Comparison of ENCODE assay signal across 26 mouse cellular contexts in the genomic region with DNA sequence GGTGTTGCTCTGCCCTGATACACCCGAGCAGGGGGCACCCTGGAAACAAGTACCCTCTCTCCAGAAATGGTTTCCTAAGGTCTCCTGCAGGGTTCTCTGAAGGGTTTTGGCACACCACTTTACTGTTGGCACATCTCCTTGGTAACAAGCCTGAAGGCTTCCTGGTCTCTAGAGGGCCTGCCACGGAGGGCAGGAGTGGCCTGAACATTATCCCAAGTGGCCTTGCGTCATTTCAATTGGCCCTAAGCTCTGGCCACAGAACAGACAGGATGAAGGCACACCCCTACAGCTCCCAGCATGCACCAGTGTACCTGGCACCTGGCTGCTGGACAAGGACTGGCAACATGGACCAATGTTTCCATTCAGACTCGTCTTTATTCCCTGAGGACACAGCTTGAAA. TPM values are rescaled to one million over a fixed set of nuclear protein-coding genes. Genes with fewer than 3 reads are reported as not detected.
A peak's percentile ranks its signal among the peaks of the same experiment; 100 is the strongest.
DNase-seq lines count a peak whose midpoint lies in the region; ATAC-seq and TF ChIP-seq lines count a peak whose summit lies in the region.
"Had no signal": no experiment of that assay in that cellular context is flagged by ENCODE, and none has a peak within 500 bp of the region (broad histone marks: within the 10 kb centered on the region; RNA-seq: fewer than 3 reads in every experiment).

No protein-coding gene starts in this region.

- H3K4me3 ChIP-seq in kidney, adult 2 months (ENCODE audit: insufficient read depth, low read depth, low read length), result no peak overlapping the region
- H3K4me3 ChIP-seq in kidney, embryonic 16.5 days (ENCODE audit: low read length), result no peak overlapping the region
- no peak overlapping the region for H3K4me3 ChIP-seq in lung, adult 2 months (replicated peaks; ENCODE audit: extremely low read depth, low read depth, low read length)
- H3K4me3 ChIP-seq: embryonic facial prominence, embryonic 15.5 days; heart, embryonic 13.5 days; hindbrain, embryonic 12.5 days; left cerebral cortex, adult 2 months; limb, embryonic 15.5 days; midbrain, embryonic 13.5 days; neural tube, embryonic 13.5 days; stomach, embryonic 15.5 days had no signal

- no peak overlapping the region for H3K9ac ChIP-seq in kidney, embryonic 16.5 days (replicated peaks; ENCODE audit: low read length)
- H3K9ac ChIP-seq: embryonic facial prominence, embryonic 15.5 days; heart, embryonic 13.5 days; hindbrain, embryonic 12.5 days; limb, embryonic 15.5 days; midbrain, embryonic 13.5 days; neural tube, embryonic 13.5 days; stomach, embryonic 15.5 days had no signal

- no peaks in the 10 kb centered on the region for H3K27me3 ChIP-seq in kidney, adult 2 months (replicated peaks; ENCODE audit: control insufficient read depth, insufficient read depth, low read length)
- H3K27me3 ChIP-seq in kidney, embryonic 16.5 days (ENCODE audit: insufficient read depth, low read length), result no peaks in the 10 kb centered on the region
- H3K27me3 ChIP-seq: embryonic facial prominence, embryonic 15.5 days; heart, embryonic 13.5 days; hindbrain, embryonic 12.5 days; limb, embryonic 15.5 days; midbrain, embryonic 13.5 days; neural tube, embryonic 13.5 days; stomach, embryonic 15.5 days had no signal

- no peak for TF ChIP-seq POLR2A in kidney, adult 2 months (IDR thresholded peaks at IDR 0.05; ENCODE audit: low read depth, low read length)
- TF ChIP-seq POLR2A in lung, adult 2 months (IDR thresholded peaks at IDR 0.05; ENCODE audit: borderline replicate concordance, extremely low read depth, low read depth, low read length), result no peak; the same call in 1 of the 2 replicates

- ATAC-seq in kidney, embryonic 16.5 days (ENCODE audit: low FRiP score, low TSS enrichment), result no peak
- ATAC-seq: forebrain, embryonic 14.5 days; intestine, postnatal 0 days; midbrain, embryonic 13.5 days had no signal

- H3K9me3 ChIP-seq in kidney, embryonic 16.5 days (ENCODE audit: low read length), result no peaks in the 10 kb centered on the region
- H3K9me3 ChIP-seq: embryonic facial prominence, embryonic 15.5 days; heart, embryonic 13.5 days; hindbrain, embryonic 12.5 days; limb, embryonic 15.5 days; midbrain, embryonic 13.5 days; neural tube, embryonic 13.5 days; stomach, embryonic 15.5 days had no signal

- TF ChIP-seq CTCF in kidney, adult 2 months (conservative IDR thresholded peaks at IDR 0.05; ENCODE audit: insufficient read depth, insufficient read length, low read depth, low read length), result no peak
- TF ChIP-seq CTCF in lung, adult 2 months (IDR thresholded peaks at IDR 0.05; ENCODE audit: insufficient read depth, low read length), result no peak

- WGBS in kidney, adult 2 months, result 80% methylated on average over 4 of the region's 4 CpGs
- 84% methylated on average over 4 of the region's 4 CpGs for WGBS in kidney, embryonic 16.5 days
- WGBS in lung, adult 2 months, result 62% methylated on average over 4 of the region's 4 CpGs

- no peak overlapping the region for H3K27ac ChIP-seq in kidney, adult 2 months (ENCODE audit: insufficient read depth, low read depth, low read length)
- H3K27ac ChIP-seq in kidney, embryonic 16.5 days (ENCODE audit: low read length), result no peak overlapping the region
- H3K27ac ChIP-seq: embryonic facial prominence, embryonic 15.5 days; heart, embryonic 13.5 days; hindbrain, embryonic 12.5 days; kidney, postnatal 0 days; left cerebral cortex, adult 2 months; limb, embryonic 15.5 days; midbrain, embryonic 13.5 days; neural tube, embryonic 13.5 days; stomach, embryonic 15.5 days had no signal

- H3K36me3 ChIP-seq in kidney, adult 2 months (ENCODE audit: control insufficient read depth, insufficient read depth, low read length), result no peaks in the 10 kb centered on the region
- H3K36me3 ChIP-seq in kidney, embryonic 16.5 days (ENCODE audit: insufficient read depth, low read length), result no peaks in the 10 kb centered on the region
- H3K36me3 ChIP-seq: embryonic facial prominence, embryonic 15.5 days; heart, embryonic 13.5 days; hindbrain, embryonic 12.5 days; limb, embryonic 15.5 days; midbrain, embryonic 13.5 days; neural tube, embryonic 13.5 days; stomach, embryonic 15.5 days had no signal

- H3K4me1 ChIP-seq in kidney, adult 2 months (ENCODE audit: control insufficient read depth, insufficient read depth, low read length), result no peaks in the 10 kb centered on the region
- no peaks in the 10 kb centered on the region for H3K4me1 ChIP-seq in kidney, embryonic 16.5 days (ENCODE audit: insufficient read depth, low read length)
- no peaks in the 10 kb centered on the region for H3K4me1 ChIP-seq in lung, adult 2 months (ENCODE audit: control insufficient read depth, insufficient read depth, low read length)
- H3K4me1 ChIP-seq: neural tube, embryonic 13.5 days; stomach, embryonic 15.5 days had no signal

- peak; percentile 14 for DNase-seq in kidney, adult 2 months
- peak; percentile 30 for DNase-seq in MN1 (ENCODE audit: low spot score)
- peak; percentile 52 for DNase-seq in lung, adult 2 months
- DNase-seq in lung, postnatal 36 days, result peak; percentile 89
- DNase-seq in right cerebral cortex, adult 18-20 months, result no peak
- DNase-seq in cerebellum, adult 8-10 months, result no peak
- DNase-seq: cerebellum, adult 9-11 months; gastrocnemius, postnatal 10 days; heart, adult 11 months; heart, postnatal 14 days; layer of hippocampus, adult 9-11 months; left cerebral cortex, postnatal 4 days; thymus, postnatal 25 days had no signal

- H3K4me2 ChIP-seq in kidney, embryonic 16.5 days (replicated peaks; ENCODE audit: low read depth, low read length), result no peak overlapping the region
- H3K4me2 ChIP-seq: embryonic facial prominence, embryonic 15.5 days; heart, embryonic 13.5 days; hindbrain, embryonic 12.5 days; limb, embryonic 15.5 days; midbrain, embryonic 13.5 days; neural tube, embryonic 13.5 days; stomach, embryonic 15.5 days had no signal

RNA-seq across cellular contexts. Expression of gene Ttc25, which starts 7.4 kb away (rescaled TPM):
- 0.84 and 1.4 TPM in 2 replicates for polyA plus RNA-seq in kidney, adult 2 months (2012; rRNA removed)
- 1.0 and 1.1 TPM in 2 replicates for polyA plus RNA-seq in kidney, embryonic 16.5 days (2015; fragmentation: Nextera tagmentation; extraction: Ambion mirVana)
- polyA plus RNA-seq in lung, adult 2 months (2012; rRNA removed), result 1.8 and 3.4 TPM in 2 replicates
- polyA plus RNA-seq: large intestine, adult 2 months had no signal

RNA-seq across cellular contexts. Expression of gene Cnp, which starts 21.9 kb away (rescaled TPM):
- 10.5 and 13.5 TPM in 2 replicates for polyA plus RNA-seq in kidney, adult 2 months (2012; rRNA removed)
- polyA plus RNA-seq in kidney, embryonic 16.5 days (2015; fragmentation: Nextera tagmentation; extraction: Ambion mirVana), result 30.1 and 33.6 TPM in 2 replicates
- 27.5 and 29.9 TPM in 2 replicates for polyA plus RNA-seq in lung, adult 2 months (2012; rRNA removed)

RNA-seq across cellular contexts. Expression of gene Acly, which starts 25.0 kb away (rescaled TPM):
- polyA plus RNA-seq in kidney, adult 2 months (2012; rRNA removed), result 181 and 191 TPM in 2 replicates
- polyA plus RNA-seq in kidney, embryonic 16.5 days (2015; fragmentation: Nextera tagmentation; extraction: Ambion mirVana), result 173 and 179 TPM in 2 replicates
- 166 and 217 TPM in 2 replicates for polyA plus RNA-seq in lung, adult 2 months (2012; rRNA removed)

Comparison
In these comparisons a context has a peak if more than half of its experiments do, and no peak if none do; other contexts are left out.
1. DNase-seq: peak in kidney, adult 2 months (single experiment), MN1 (single experiment), lung, adult 2 months (single experiment) and lung, postnatal 36 days (single experiment); none in right cerebral cortex, adult 18-20 months (single experiment) and cerebellum, adult 8-10 months (single experiment).